Mouse (Mus musculus) right cerebral cortex, postnatal 10 days (tissue): Measurements from ENCODE around the gene Ankrd50.

Experiments used
- DNase-seq, 2 experiments: peaks; one replicate each; pipeline ENCODE4 v3.0.0; 2021; ENCODE audit warnings: low spot score in 2 of 2

Ankrd50 gene

GRCm38 (mm10) chr3:38466139-38466538 lies 18.5 kb downstream of the Ankrd50 start:
- DNase-seq = no peak

- no peak for DNase-seq
Measured at GRCm38 (mm10) chr3:38463149-38463548, 21.5 kb downstream of the Ankrd50 start.

DNA sequence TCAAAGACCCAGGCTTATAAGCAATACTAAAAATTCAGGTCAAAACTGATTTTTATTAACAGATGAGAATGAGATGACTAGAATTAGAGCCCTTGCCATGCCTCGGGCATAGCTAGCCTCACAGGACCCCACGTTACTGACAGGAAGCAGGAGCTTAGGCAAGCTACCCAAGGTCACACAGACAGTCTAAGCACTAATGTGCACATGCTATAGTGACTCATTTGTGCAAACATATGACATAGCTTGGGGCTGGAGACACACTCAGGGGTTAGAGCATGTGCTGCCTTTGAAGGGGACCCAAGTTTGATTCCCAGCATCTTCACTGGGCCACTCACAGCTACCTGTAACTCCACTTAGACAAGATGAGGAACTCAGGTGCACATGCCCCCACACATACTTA lies 22.9 kb downstream of the Ankrd50 start:
- no peak for DNase-seq

DNA sequence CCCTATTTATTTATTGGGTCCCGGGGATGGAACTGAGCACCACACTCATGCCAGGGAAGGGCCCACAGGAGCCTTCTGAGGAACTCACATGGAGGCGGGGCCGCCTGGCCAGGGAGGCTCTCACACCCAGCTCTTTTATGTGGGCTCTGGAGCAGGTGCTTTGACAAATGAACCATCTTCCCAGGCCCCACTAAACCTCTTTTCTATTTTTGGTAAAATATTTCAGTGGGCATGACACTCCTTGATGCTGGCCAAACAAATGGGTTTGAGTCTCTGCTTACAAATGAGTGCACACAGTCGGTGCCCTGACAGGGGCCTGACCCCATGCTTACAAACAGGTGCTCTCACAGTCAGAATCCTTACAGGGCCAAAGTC lies 24.4 kb downstream of the Ankrd50 start:
- DNase-seq = no peak

DNA sequence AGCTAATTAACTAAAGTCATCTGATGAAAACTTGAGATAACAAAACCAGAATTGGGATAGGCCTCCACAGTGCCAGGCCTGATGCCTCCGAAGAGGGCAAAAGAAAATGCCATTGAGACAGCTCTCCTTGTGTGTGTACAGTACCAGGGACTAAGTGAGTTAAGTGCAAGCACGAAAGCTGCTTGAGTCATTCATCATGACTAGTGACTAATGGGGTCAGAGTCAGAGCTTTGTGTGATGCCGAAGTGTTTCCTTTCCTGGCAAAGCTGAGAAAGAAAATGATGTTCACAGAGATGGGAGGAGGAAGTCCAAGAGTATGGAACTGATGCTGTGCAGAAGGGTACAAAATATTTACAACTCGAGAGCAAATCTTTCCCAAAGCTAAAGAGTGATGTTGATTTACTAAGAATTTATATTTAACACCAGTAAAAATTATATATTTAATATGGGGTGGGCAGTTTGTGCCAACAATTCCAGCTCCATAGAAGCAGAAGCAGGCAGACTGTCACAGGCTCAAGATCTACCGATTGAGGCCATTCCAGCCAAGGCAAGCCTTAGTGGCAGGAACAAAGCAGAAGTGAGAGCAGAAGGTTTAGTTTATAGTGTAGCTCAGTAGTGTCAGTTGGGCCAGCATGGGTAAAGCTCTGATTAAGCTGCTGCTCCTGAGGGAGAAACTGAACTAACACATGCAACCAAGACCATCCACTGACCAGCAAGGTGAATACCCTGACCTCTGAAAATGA lies 25.0 kb downstream of the Ankrd50 start:
- DNase-seq = no peak

GRCm38 (mm10) chr3:38457041-38457440 lies 27.6 kb downstream of the Ankrd50 start:
- no peak for DNase-seq

DNA sequence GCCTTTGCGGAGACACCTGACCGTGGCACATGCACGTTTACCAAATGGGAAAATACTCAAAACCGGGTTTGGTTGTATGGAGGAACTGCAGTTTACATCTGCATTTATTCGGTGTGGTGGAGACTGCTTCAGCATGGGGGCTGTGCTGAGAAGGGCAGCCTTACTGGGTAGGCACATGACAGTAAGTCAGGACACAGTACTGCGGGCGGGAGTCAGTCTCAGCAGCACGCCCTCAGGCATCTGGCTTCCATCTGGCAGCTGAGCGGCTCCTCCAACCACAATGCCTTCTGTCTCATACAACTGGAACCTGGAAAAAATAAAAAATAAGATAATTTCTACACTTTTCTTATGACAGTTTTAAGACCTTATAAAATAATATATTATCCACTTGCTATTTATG lies 32.4 kb downstream of the Ankrd50 start:
- no peak for DNase-seq

GRCm38 (mm10) chr3:38446586-38446985 lies 38.1 kb downstream of the Ankrd50 start:
- DNase-seq = peak; percentile 58 to 82

- DNase-seq = no peak
Measured at GRCm38 (mm10) chr3:38443875-38444274, 40.8 kb downstream of the Ankrd50 start.

DNA sequence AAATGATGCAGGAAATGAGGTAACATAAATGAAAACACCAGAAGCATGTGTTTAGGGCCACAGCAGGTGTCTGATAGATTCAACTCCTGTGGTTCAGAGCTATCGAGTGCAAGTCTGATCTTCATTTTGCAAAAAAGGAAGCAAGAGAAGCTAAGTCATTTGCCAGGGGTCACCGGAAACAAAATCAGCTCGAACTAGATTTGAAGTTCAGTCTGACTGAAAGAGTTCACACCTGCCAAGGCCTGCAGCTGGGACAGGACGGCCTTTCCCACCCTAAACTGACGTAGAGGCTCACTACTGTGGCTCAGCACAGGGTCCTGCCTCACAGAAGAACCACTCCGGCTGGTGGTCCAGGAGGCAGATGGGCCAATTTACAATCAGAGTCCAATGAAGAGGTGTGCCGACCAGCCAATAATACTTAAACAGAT lies 44.1 kb downstream of the Ankrd50 start:
- DNase-seq = no peak

- DNase-seq = no peak
Measured at GRCm38 (mm10) chr3:38436596-38436995, 48.0 kb downstream of the Ankrd50 start.

GRCm38 (mm10) chr3:38435828-38436227 lies 48.8 kb downstream of the Ankrd50 start:
- DNase-seq = no peak

- DNase-seq = no peak
Measured at GRCm38 (mm10) chr3:38434486-38434885, 50.2 kb downstream of the Ankrd50 start.

DNA sequence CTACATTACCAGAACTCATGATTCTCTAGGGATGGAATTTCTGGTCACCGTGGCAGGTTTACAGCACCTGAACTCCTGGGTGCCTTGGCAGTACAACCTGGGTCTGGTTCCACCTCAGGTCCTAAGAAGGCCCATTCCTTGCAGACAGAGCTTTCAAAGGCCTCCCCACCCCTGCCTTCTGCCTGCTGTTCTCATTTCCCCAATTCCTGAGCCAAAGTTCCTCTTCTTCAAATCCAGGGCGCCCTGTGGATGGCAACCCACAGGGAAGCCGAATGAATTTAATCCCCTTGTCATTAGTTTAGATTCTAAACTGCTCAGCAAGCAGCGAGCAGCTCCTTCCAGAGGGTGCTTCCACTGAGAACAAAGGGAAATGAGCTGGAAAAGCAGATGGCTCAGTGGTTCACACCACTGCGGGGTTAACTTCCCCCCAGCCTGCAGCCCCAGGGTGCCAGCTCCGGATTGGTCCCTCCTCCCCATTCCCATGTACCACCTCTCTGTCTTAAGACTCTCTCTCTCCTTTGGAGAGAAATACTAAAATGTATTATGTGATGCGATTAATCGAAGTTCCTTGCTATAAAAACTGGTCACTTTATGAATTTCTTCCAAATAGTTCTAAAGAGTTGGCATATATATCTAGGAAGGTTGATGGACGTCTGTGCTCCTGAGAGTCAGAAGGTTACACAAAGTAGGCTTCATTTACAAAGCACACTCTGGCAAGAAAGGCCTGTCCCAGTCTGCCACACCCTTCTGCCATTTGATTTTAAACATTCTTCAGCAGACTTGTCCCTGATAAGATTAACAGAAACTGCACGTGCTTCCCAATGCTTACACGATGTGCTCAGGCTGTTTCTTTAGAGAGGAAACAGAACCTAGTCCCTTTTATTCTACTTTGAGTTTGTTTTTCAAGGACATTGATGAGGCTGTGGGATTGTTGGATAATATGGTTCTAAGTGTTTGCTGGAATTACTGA lies 50.9 kb downstream of the Ankrd50 start:
- DNase-seq = no peak

- DNase-seq = no peak
Measured at GRCm38 (mm10) chr3:38431461-38431860, 53.2 kb downstream of the Ankrd50 start.

- no peak for DNase-seq
Measured at GRCm38 (mm10) chr3:38431042-38431441, 53.6 kb downstream of the Ankrd50 start.

DNA sequence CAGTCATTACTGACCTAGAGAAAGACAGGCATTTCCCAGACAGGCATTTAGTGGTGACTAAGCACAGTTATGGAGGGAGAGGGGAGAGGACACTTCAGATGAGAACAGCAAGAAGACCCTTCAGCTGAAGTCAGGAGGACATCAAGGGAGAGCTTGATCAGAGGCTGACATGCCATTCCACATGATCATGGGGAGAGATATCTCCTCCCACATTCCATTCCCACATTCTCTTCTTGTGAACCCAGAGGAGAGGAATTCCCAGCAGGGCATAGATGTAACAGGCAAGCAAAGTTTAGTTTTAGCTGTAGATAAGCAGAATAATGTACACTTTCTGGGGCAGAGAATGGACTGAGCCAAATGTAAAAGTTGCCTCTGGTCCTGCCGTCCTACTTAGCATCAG lies 57.4 kb downstream of the Ankrd50 start:
- DNase-seq = no peak

GRCm38 (mm10) chr3:38423966-38424365 lies 60.7 kb downstream of the Ankrd50 start:
- DNase-seq = no peak

DNA sequence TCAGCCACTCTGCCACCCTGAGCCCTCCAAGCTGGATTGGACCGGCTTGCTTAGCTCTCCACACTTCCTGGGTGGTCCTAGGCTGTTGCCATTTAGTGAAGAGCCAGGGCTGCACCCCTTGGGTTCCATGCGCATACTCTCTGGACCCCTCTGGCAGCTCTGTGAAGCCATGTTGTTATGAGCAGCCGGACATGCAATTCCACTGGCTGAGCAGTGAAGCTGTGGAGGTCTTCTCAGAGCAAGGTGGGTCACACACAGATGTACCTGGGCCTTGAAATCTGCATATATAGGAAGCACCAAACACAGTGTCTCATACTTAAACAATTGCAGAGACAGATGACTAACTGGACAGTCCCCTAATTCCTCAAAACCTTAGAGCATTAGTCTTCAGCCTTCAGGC lies 64.7 kb downstream of the Ankrd50 start:
- DNase-seq = no peak

DNA sequence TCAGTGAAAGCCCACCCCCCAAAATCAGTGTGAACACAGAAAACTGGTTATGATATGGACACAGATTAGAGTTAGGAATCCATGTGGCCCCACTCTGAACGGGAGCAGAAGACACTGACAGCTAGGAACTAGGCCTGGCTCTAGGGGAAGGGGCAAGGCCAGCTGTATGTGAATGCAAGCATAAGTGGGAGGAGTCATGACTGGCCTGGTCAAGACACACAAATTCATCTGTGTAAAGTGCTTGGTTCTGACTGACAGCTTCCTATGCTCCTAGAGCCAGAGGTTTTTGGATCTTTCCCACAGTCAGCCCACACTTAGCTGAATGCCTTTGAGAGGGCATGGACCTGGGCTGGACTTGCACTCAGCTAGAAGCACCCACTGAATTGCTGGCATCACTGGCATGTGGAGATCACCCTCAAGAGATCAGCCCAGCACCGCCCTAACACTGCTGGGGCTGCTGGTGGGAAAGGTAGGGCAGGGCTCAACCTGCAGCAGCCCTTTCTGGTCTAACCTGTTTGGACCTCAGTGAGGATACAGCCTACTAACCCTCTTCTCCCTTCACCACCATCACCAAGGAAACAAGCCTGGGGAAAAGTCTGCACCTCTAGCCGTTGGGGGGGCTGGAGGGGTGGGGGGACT lies 69.2 kb downstream of the Ankrd50 start:
- DNase-seq = no peak
